Mouse (Mus musculus): ENCODE data around the gene Aldh5a1. TPM values are rescaled to one million over a fixed set of nuclear protein-coding genes. Genes with fewer than 3 reads are reported as not detected.

Gene Aldh5a1
- polyA plus RNA-seq, 1 experiment from 2014 or later = 3.8 TPM

DNA sequence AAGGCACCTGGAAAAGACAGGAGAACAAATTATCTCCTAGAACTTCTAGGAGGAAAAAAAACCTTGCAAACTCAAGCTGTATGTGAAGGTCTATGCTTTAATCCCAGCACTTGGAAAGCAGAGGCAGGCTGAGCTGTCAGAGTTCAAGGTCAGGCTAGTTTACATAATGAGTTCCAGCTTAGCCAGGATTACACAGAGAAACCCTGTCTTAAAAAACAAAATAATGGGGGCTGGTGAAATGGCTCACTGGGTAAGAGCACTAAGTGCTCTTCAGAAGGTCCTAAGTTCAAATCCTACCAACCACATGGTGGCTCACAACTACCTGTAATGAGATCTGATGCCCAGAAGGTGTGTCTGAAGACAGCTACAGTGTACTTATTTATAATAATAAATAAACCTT, 6.9 kb downstream of the Aldh5a1 start:
- DNase-seq (no peak), ATAC-seq (no peak)
- Histone ChIP-seq H3K27me3 (ENCODE audit: insufficient read depth, low read length) (no peaks in the 10 kb centered on the region), H3K9me3 (ENCODE audit: low read length) (no peaks in the 10 kb centered on the region), H3K4me3 (ENCODE audit: low read depth, low read length) (no peak overlapping the region), H3K27ac (ENCODE audit: low read depth) (no peak overlapping the region), H3K36me3 (replicated peaks; ENCODE audit: insufficient read depth, low read length) (no peaks in the 10 kb centered on the region), H3K4me2 (ENCODE audit: low read depth, low read length) (no peak overlapping the region), H3K4me1 (ENCODE audit: insufficient read depth) (0 out of 2 replicates have a peak, but pooled peaks cover 2% of the 10 kb centered on the region), H3K9ac (replicated peaks) (no peak overlapping the region)
- TF ChIP-seq EP300 (IDR thresholded peaks at IDR 0.05; ENCODE audit: low read depth) = no peak
- TF ChIP-seq CTCF (IDR thresholded peaks at IDR 0.05; ENCODE audit: low read depth) = no peak

DNA sequence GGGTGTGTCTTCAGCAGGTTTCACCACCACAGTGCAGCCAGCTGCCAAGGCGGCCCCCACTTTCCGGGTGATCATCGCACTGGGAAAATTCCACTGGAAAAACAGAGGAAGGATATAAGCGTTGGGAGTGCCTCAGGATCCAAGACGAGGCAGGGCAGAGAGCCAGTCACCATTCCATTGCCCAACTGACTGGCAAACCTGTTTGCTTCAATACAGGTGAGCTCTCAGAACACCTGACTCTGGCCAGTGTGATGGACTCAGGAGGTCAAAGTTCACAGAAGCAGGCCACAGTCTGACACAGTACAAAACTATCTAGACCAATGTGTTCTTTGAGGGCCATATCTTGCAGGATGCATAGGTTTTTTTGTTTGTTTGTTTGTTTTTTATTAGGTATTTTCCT, 13.5 kb downstream of the Aldh5a1 start:
- Histone ChIP-seq H3K27me3 (ENCODE audit: insufficient read depth, low read length) (no peaks in the 10 kb centered on the region), H3K9me3 (ENCODE audit: low read length) (no peaks in the 10 kb centered on the region), H3K27ac (ENCODE audit: low read depth) (no peak overlapping the region), H3K4me3 (ENCODE audit: low read depth, low read length) (no peak overlapping the region), H3K4me1 (ENCODE audit: insufficient read depth) (no peaks in the 10 kb centered on the region), H3K4me2 (ENCODE audit: low read depth, low read length) (no peak overlapping the region), H3K9ac (replicated peaks) (no peak overlapping the region), H3K36me3 (replicated peaks; ENCODE audit: insufficient read depth, low read length) (peaks cover 2% of the 10 kb centered on the region)
- WGBS (ENCODE audit: insufficient replicate concordance) = 85% methylated on average over 5 of the region's 5 CpGs
- DNase-seq (no peak), ATAC-seq (peak; percentile 49; the same call in 1 of the 2 replicates)
- TF ChIP-seq EP300 (IDR thresholded peaks at IDR 0.05; ENCODE audit: low read depth) (no peak), CTCF (IDR thresholded peaks at IDR 0.05; ENCODE audit: low read depth) (no peak)

DNA sequence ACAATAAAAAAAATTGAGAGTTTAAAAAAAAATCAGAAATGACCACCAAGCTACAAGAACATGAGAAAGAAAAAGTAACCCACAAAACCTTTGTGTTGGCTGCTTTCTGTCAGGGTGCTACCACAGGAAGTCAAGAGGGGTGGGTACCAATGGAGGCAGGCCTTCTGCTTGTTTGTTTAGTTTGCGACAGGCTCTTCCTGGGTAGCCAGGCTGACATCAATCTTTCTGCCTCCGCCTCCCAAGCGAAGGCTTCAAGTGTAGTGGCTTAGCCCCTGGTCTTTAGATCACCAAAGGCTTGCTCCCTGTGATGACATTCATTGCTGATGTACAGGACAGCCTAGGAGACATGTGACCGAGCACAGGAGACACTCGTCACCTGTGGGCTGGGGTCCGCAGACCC, 16.2 kb downstream of the Aldh5a1 start:
- Histone ChIP-seq H3K4me3 (ENCODE audit: low read depth, low read length) (no peak overlapping the region), H3K4me1 (ENCODE audit: insufficient read depth) (no peaks in the 10 kb centered on the region), H3K9ac (replicated peaks) (no peak overlapping the region), H3K27ac (ENCODE audit: low read depth) (no peak overlapping the region), H3K9me3 (ENCODE audit: low read length) (no peaks in the 10 kb centered on the region), H3K4me2 (ENCODE audit: low read depth, low read length) (no peak overlapping the region), H3K36me3 (replicated peaks; ENCODE audit: insufficient read depth, low read length) (peaks cover 2% of the 10 kb centered on the region), H3K27me3 (ENCODE audit: insufficient read depth, low read length) (no peaks in the 10 kb centered on the region)
- DNase-seq = no peak
- 71% methylated on average over 6 of the region's 6 CpGs for WGBS (ENCODE audit: insufficient replicate concordance)
- TF ChIP-seq CTCF (IDR thresholded peaks at IDR 0.05; ENCODE audit: low read depth) = no peak
- TF ChIP-seq EP300 (IDR thresholded peaks at IDR 0.05; ENCODE audit: low read depth) = no peak
- no peak for ATAC-seq

DNA sequence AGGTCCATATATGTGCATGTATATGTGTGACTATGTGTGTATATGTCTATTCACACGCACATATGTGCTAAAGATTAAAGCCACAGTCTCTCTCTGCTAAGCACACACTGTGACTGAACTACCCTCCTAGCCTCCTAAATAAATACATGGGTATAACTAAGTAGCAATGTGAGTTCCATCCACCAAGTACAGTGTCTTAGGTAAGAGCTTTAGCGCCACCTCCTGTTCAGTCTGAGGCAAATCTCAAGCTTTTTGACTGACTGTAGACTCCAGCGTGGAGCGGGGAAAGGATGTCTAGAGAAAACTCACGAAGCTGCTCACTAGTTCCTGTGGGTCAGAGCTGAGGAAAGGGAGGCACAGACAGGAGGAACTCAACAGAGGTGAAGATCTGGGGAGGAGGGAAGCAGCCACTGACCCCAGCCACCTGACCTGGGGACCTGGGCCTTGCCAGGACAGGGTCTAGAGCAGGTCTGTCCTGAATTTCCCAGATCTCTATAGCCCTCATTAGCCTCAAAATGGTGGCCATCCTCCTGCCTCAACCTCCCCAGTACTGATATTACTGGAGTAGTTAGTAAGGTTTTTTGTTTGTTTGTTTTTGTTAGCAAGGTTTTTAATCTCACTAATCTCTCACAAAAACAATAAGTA, 17.0 kb downstream of the Aldh5a1 start:
- Histone ChIP-seq H3K27me3 (ENCODE audit: insufficient read depth, low read length) (no peaks in the 10 kb centered on the region), H3K4me3 (ENCODE audit: low read depth, low read length) (no peak overlapping the region), H3K9me3 (ENCODE audit: low read length) (no peaks in the 10 kb centered on the region), H3K4me1 (ENCODE audit: insufficient read depth) (no peaks in the 10 kb centered on the region), H3K27ac (ENCODE audit: low read depth) (no peak overlapping the region), H3K36me3 (replicated peaks; ENCODE audit: insufficient read depth, low read length) (peaks cover 2% of the 10 kb centered on the region), H3K4me2 (ENCODE audit: low read depth, low read length) (no peak overlapping the region), H3K9ac (replicated peaks) (no peak overlapping the region)
- TF ChIP-seq CTCF (IDR thresholded peaks at IDR 0.05; ENCODE audit: low read depth) (peak; percentile 83), EP300 (IDR thresholded peaks at IDR 0.05; ENCODE audit: low read depth) (no peak)
- DNase-seq = peak; percentile 50
- peak; percentile 72 for ATAC-seq
- 21% methylated on average over 5 of the region's 5 CpGs for WGBS (ENCODE audit: insufficient replicate concordance)

DNA sequence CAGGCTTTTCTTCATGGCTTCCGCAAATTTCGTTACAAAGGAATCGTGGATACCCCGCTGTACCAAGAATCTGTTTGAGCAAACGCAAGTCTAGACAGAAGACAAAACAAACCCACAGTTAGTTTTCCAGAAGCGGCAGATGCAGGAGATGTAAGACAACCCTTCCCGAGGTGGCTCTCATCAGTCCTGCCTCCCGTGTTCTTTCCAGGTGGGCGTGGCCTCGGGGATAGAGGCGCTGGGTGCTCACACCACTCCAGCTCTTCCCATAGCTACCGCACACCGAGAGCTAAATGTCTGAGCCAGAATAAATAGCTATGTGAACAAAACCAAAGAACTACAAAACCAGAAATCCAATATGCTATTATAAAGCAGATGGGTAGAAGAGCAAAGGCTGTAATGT, 21.6 kb downstream of the Aldh5a1 start:
- Histone ChIP-seq H3K27ac (ENCODE audit: low read depth) (no peak overlapping the region), H3K27me3 (ENCODE audit: insufficient read depth, low read length) (no peaks in the 10 kb centered on the region), H3K4me1 (ENCODE audit: insufficient read depth) (no peaks in the 10 kb centered on the region), H3K9me3 (ENCODE audit: low read length) (no peaks in the 10 kb centered on the region), H3K4me3 (ENCODE audit: low read depth, low read length) (no peak overlapping the region), H3K9ac (replicated peaks) (no peak overlapping the region), H3K36me3 (replicated peaks; ENCODE audit: insufficient read depth, low read length) (peaks cover 3% of the 10 kb centered on the region; the same call in 1 of the 2 replicates), H3K4me2 (ENCODE audit: low read depth, low read length) (no peak overlapping the region)
- ATAC-seq = no peak
- 77% methylated on average over 13 of the region's 13 CpGs for WGBS (ENCODE audit: insufficient replicate concordance)
- TF ChIP-seq CTCF (IDR thresholded peaks at IDR 0.05; ENCODE audit: low read depth) = no peak
- no peak for TF ChIP-seq EP300 (IDR thresholded peaks at IDR 0.05; ENCODE audit: low read depth)
- no peak for DNase-seq

DNA sequence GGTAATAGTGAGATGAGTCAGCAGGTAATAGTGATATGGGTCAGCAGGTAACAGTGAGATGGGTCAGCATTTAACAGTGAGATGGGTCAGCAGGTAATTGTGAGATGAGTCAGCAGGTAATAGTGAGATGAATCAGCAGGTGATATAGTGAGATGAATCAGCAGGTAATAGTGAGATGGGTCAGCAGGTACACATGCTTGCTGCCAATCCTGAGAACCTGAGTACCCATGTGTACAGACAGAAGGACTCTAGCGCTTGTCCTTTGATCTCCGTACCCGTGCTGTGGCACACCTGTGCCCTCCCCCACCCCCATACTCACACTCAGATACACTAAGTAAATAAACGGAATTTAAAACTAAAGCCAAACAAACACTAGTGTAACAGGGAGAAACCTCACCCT, 22.5 kb downstream of the Aldh5a1 start:
- no peak overlapping the region for H3K9ac ChIP-seq (replicated peaks)
- TF ChIP-seq CTCF (IDR thresholded peaks at IDR 0.05; ENCODE audit: low read depth) (no peak), EP300 (IDR thresholded peaks at IDR 0.05; ENCODE audit: low read depth) (no peak)
- 71% methylated on average over 4 of the region's 4 CpGs for WGBS (ENCODE audit: insufficient replicate concordance)
- ATAC-seq (no peak), DNase-seq (no peak)
- H3K27me3 ChIP-seq (ENCODE audit: insufficient read depth, low read length) = no peaks in the 10 kb centered on the region
- peaks cover 3% of the 10 kb centered on the region; the same call in 1 of the 2 replicates for H3K36me3 ChIP-seq (replicated peaks; ENCODE audit: insufficient read depth, low read length)
- no peaks in the 10 kb centered on the region for H3K9me3 ChIP-seq (ENCODE audit: low read length)
- H3K4me3 ChIP-seq (ENCODE audit: low read depth, low read length) = no peak overlapping the region
- no peak overlapping the region for H3K27ac ChIP-seq (ENCODE audit: low read depth)
- H3K4me2 ChIP-seq (ENCODE audit: low read depth, low read length) = no peak overlapping the region
- H3K4me1 ChIP-seq (ENCODE audit: insufficient read depth) = no peaks in the 10 kb centered on the region

All from liver, postnatal 0 days (tissue).